In the genomic region with DNA sequence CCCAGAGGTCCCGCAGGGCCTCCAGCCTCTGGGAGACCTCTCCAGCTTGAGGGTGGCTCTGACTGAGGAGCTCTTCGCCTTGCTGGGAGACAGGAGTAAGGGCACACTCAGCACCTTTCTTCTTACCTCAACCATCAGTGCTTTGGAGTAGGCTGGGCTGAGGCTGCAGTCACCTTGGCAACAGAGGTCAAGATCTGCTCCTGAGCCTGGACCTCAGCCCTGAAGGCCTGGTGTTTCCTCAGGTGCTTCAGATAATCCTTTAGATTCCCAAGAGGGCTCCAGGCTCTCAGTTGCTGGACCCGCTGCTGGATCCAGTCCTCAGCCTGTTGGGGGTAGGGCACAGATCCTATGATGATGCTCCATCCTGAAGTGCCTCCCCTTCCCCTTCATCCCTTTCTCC, we compare ENCODE assay signal across 19 mouse cellular contexts. TPM values are rescaled to one million over a fixed set of nuclear protein-coding genes. Genes with fewer than 3 reads are reported as not detected.
A peak's percentile ranks its signal among the peaks of the same experiment; 100 is the strongest.
DNase-seq lines count a peak whose midpoint lies in the region; ATAC-seq and TF ChIP-seq lines count a peak whose summit lies in the region.
"Had no signal": no experiment of that assay in that cellular context is flagged by ENCODE, and none has a peak within 500 bp of the region (broad histone marks: within the 10 kb centered on the region; RNA-seq: fewer than 3 reads in every experiment).

No protein-coding gene starts in this region.

- no peak overlapping the region for H3K9ac ChIP-seq in lung, embryonic 14.5 days
- H3K9ac ChIP-seq: heart, embryonic 12.5 days; hindbrain, embryonic 12.5 days had no signal

- no peaks in the 10 kb centered on the region for H3K4me1 ChIP-seq in lung, adult 2 months (ENCODE audit: control insufficient read depth, insufficient read depth, low read length)
- H3K4me1 ChIP-seq in lung, embryonic 14.5 days (ENCODE audit: insufficient read depth), result 0 out of 2 replicates have a peak, but pooled peaks cover 8% of the 10 kb centered on the region

- TF ChIP-seq POLR2A in lung, adult 2 months (IDR thresholded peaks at IDR 0.05; ENCODE audit: borderline replicate concordance, extremely low read depth, low read depth, low read length), result no peak

- H3K27me3 ChIP-seq in lung, embryonic 14.5 days (ENCODE audit: insufficient read depth, low read length), result no peaks in the 10 kb centered on the region
- H3K27me3 ChIP-seq: hindbrain, embryonic 12.5 days had no signal

- ATAC-seq in lung, embryonic 14.5 days (ENCODE audit: insufficient read depth), result peak; percentile 2; the same call in 1 of the 2 replicates
- ATAC-seq in CD4-positive, CD25-positive, alpha-beta regulatory T cell, adult 4 months, result no peak
- ATAC-seq: forebrain, embryonic 14.5 days; hindbrain, embryonic 16.5 days; inflammation-experienced regulatory T-cells, adult 6 months had no signal

- intact Hi-C loops in heart, postnatal 14 days (cut with DNase I), result no loop called here

- TF ChIP-seq CTCF in lung, adult 2 months (IDR thresholded peaks at IDR 0.05; ENCODE audit: insufficient read depth, low read length), result no peak
- no peak for TF ChIP-seq CTCF in lung, embryonic 14.5 days (IDR thresholded peaks at IDR 0.05; ENCODE audit: low read depth)

- H3K36me3 ChIP-seq in lung, embryonic 14.5 days (ENCODE audit: insufficient read depth), result no peaks in the 10 kb centered on the region
- H3K36me3 ChIP-seq: forebrain, embryonic 10.5 days; G1E; heart, embryonic 12.5 days; hindbrain, embryonic 12.5 days had no signal

- H3K4me2 ChIP-seq in lung, embryonic 14.5 days, result no peak overlapping the region
- H3K4me2 ChIP-seq: heart, embryonic 12.5 days; hindbrain, embryonic 12.5 days had no signal

- no peaks in the 10 kb centered on the region for H3K9me3 ChIP-seq in lung, embryonic 14.5 days (ENCODE audit: low read depth, low read length)
- H3K9me3 ChIP-seq: forebrain, embryonic 10.5 days; G1E; heart, embryonic 12.5 days; hindbrain, embryonic 12.5 days had no signal

- peak overlapping the region; percentile 75; the same call in 1 of the 2 replicates for H3K27ac ChIP-seq in lung, embryonic 14.5 days (ENCODE audit: low read depth)
- H3K27ac ChIP-seq: forebrain, embryonic 10.5 days; hindbrain, embryonic 12.5 days had no signal

- no peak overlapping the region for H3K4me3 ChIP-seq in lung, adult 2 months (replicated peaks; ENCODE audit: extremely low read depth, low read depth, low read length)
- H3K4me3 ChIP-seq in lung, embryonic 14.5 days (ENCODE audit: low read depth, low read length), result no peak overlapping the region
- H3K4me3 ChIP-seq: forebrain, embryonic 10.5 days; heart, embryonic 12.5 days; hindbrain, embryonic 12.5 days had no signal

- DNase-seq in lung, adult 2 months, result peak; percentile 27
- no peak for DNase-seq in lung, postnatal 10 days
- DNase-seq in lung, embryonic 14.5 days, result no peak
- DNase-seq in lung, postnatal 25 days (ENCODE audit: low spot score), result peak; percentile 50
- DNase-seq in thymus, postnatal 14 days, result no peak
- DNase-seq in heart, postnatal 14 days, result no peak
- DNase-seq: cerebellum, adult 11-12 months; cerebellum, adult 9-10 months; cerebellum, postnatal 25 days; gastrocnemius, postnatal 10 days; heart, postnatal 4 days had no signal

- 65% methylated on average over 3 of the region's 3 CpGs for WGBS in lung, adult 2 months
- WGBS in lung, embryonic 14.5 days, result 70% methylated on average over 3 of the region's 3 CpGs

RNA-seq across cellular contexts. Expression of a gene that starts 26.2 kb away (rescaled TPM):
- polyA plus RNA-seq in lung, adult 2 months (2012; rRNA removed), result 4.3 and 20.6 TPM in 2 replicates
- polyA plus RNA-seq in lung, embryonic 14.5 days (2014; fragmentation: Nextera tagmentation; extraction: Ambion mirVana), result 1.2 and 1.5 TPM in 2 replicates
- 1 to 10 TPM; 1.9 to 2.5 TPM for total RNA-seq in heart, postnatal 14 days (2021)
- polyA plus RNA-seq in CD4-positive, CD25-positive, alpha-beta regulatory T cell, adult 4 months (2017; shearing (Covaris generic)), result 1 to 10 TPM; 1.3 to 2.2 TPM

RNA-seq across cellular contexts. Expression of a gene that starts 32.2 kb away (rescaled TPM):
- 0.30 and 3.8 TPM in 2 replicates for polyA plus RNA-seq in lung, adult 2 months (2012; rRNA removed)
- polyA plus RNA-seq in lung, embryonic 14.5 days (2014; fragmentation: Nextera tagmentation; extraction: Ambion mirVana), result 2.2 and 3.3 TPM in 2 replicates
- total RNA-seq in heart, postnatal 14 days (2021), result 1 to 10 TPM; 1.1 to 2.1 TPM
- polyA plus RNA-seq in CD4-positive, CD25-positive, alpha-beta regulatory T cell, adult 4 months (2017; shearing (Covaris generic)), result 1 to 10 TPM; 2.5 to 2.9 TPM

RNA-seq across cellular contexts. Expression of a gene that starts 32.2 kb away (rescaled TPM):
- polyA plus RNA-seq in lung, adult 2 months (2012; rRNA removed), result 5.1 and 10.6 TPM in 2 replicates
- 19.9 and 21.8 TPM in 2 replicates for polyA plus RNA-seq in lung, embryonic 14.5 days (2014; fragmentation: Nextera tagmentation; extraction: Ambion mirVana)
- 1 to 10 TPM; 7.5 to 8.8 TPM for total RNA-seq in heart, postnatal 14 days (2021)
- polyA plus RNA-seq in CD4-positive, CD25-positive, alpha-beta regulatory T cell, adult 4 months (2017; shearing (Covaris generic)), result 10 to 100 TPM; 24.3 to 28.4 TPM

Comparison
In these comparisons a context has a peak if more than half of its experiments do, and no peak if none do; other contexts are left out.
1. DNase-seq: peak in lung, adult 2 months (single experiment) and lung, postnatal 25 days (single experiment); none in lung, postnatal 10 days (single experiment), lung, embryonic 14.5 days (single experiment), thymus, postnatal 14 days (single experiment) and heart, postnatal 14 days (0 of 2).